Mouse (Mus musculus): ENCODE results near the gene A830031A19Rik. TPM values are rescaled to one million over a fixed set of nuclear protein-coding genes. Genes with fewer than 3 reads are reported as not detected.

A830031A19Rik gene
- not detected for total RNA-seq (2021)
- long read RNA-seq, experiment 1: 0 reads
- long read RNA-seq, experiment 2: 0 reads

DNA sequence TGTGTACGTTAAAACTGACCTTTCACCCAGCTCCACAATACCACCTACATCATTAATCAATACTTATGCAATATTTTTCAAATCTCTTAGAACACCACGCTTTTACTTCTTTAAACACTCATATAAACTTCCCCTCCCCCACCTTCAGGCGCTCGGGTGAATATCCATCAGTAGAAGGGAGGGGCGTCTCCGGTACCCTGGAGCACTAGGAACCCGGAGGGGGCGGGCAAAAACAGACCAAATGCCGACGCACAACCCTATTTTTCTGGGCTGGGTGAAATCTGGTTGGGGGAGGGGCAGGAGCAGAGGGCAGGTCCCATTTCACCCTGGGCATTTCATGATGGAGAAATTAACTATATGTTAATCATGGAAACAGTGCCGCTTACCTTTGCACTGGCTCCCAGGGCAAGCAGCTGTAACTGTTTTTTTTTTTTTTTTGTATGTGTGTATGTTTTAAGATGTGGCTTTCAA is at the start of gene A830031A19Rik:
Gene A830031A19Rik (minus strand): TSS at position 421 of the 471 bp plus-strand sequence.
- no peak for DNase-seq

GRCm38 (mm10) chr11:24123991-24124390 is 49.1 kb upstream of the A830031A19Rik start:
- no peak for DNase-seq

GRCm38 (mm10) chr11:24122899-24123298 is 48.0 kb upstream of the A830031A19Rik start:
- DNase-seq: no peak

DNA sequence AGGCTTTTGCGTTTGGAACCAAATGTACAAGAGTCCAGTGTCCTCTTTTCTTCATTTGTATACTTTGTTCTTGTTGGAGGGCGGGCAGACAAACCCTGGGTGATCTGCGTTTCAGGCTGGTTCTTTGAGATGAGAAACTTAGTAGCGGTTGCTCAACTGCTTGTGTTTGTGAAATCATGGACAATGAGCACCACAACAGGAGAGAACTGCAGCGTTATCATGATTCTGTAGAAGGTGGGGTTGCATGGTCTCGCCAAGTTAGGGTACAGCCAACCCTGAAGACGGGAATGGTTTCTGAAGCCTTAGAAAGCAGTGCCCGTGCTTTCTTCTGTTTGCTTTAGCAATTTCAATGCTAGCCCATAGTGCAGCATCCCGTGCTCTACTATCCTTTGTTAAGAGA is 46.3 kb upstream of the A830031A19Rik start:
- DNase-seq: no peak

- DNase-seq: no peak
These were observed 41.9 kb upstream of the A830031A19Rik start for GRCm38 (mm10) chr11:24116582-24117318.

- no peak for DNase-seq
These were observed 41.2 kb upstream of the A830031A19Rik start for GRCm38 (mm10) chr11:24116041-24116440.

- DNase-seq: no peak
These were observed 40.3 kb upstream of the A830031A19Rik start for GRCm38 (mm10) chr11:24115017-24115752.

DNA sequence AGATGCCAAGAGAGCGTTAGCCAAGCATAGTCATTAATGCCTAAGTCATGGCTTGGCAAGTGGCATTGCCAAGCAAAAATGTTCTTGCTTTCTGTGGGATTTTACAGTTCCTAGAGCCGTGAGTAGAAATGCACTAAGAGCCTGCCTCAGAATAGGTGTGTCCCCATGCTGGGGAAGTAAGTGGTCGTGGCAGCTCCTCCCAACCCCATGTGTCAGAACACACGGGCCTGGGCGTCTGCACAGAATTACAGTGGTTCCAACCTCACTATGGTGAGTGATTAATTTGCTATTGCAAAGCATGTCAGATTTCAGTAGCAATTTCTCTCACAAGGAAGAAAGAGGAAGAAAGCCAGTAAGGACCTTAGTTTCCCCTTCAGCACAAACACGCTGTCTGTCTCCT is 36.9 kb upstream of the A830031A19Rik start:
- no peak for DNase-seq

- no peak for DNase-seq
These were observed 35.3 kb upstream of the A830031A19Rik start for GRCm38 (mm10) chr11:24110113-24110512.

DNA sequence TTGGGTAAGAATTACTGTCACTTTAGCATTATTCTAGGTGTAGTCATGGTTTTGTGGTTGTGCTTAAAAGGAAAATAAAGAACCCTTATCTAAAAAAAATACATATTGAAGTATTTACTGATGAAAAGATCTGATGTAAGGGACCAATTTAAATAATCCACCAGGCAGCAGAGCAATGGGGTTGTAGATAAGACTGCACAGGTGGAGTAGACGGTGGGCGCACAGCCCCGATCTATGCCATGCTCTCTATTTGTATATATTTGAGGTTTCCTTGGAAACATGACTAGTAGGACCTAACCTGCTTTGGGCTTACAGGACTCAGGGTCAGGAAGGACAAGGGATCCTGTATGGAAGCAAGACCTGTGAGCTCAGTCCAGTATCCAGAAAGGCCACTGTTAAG is 34.5 kb upstream of the A830031A19Rik start:
- no peak for DNase-seq

GRCm38 (mm10) chr11:24108974-24109373 is 34.1 kb upstream of the A830031A19Rik start:
- DNase-seq: no peak

DNA sequence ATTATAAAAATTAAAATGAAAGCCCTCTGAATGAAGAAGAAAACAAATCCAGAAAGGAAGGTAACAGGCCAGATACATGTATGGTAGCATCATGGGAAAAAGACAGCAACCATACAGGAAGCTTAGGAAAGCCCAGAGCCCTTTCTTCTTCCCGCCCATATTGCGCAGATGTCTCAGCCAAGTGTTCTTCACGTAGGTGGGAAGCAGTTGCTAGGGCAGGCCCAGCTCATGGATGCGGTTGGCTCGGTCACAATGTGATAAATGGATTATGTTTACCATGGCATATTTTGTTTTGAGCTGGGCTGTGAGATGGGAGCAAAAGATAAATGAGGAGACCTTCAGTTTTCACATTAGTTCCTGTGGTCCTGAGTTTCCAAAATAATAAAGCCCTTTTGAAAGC is 32.6 kb upstream of the A830031A19Rik start:
- no peak for DNase-seq

DNA sequence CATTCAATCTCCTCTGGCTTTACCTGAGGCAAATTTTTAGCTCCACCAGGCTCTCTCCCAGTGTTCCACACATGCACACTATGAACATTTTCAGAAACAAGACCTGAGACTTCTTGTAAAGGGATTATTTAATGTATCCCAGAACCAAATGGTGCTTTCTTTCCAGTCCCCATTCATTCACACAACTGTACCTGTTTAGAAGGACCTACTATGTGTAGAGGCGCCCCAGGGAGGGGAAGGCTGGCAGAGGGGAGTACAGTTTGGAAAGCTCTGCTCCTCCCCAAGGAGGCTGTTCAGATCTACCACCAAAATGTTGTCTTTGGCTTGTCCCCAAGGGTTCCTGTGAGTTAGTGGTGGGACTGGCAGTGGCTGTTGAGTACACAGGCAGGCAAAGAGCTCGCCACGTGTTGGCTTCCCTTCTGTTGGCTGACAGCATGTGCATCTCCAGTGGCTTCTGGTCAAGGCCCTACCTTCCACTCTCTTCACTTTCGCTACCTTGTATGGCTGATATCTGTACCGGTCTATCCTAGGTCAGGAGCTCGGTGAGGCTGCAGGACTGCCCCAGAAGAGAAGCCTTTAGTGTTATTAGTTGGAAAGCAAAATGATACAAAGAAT is 28.4 kb upstream of the A830031A19Rik start:
- DNase-seq: no peak

GRCm38 (mm10) chr11:24102372-24102771 is 27.5 kb upstream of the A830031A19Rik start:
- DNase-seq: no peak

GRCm38 (mm10) chr11:24101625-24102024 is 26.8 kb upstream of the A830031A19Rik start:
- no peak for DNase-seq

DNA sequence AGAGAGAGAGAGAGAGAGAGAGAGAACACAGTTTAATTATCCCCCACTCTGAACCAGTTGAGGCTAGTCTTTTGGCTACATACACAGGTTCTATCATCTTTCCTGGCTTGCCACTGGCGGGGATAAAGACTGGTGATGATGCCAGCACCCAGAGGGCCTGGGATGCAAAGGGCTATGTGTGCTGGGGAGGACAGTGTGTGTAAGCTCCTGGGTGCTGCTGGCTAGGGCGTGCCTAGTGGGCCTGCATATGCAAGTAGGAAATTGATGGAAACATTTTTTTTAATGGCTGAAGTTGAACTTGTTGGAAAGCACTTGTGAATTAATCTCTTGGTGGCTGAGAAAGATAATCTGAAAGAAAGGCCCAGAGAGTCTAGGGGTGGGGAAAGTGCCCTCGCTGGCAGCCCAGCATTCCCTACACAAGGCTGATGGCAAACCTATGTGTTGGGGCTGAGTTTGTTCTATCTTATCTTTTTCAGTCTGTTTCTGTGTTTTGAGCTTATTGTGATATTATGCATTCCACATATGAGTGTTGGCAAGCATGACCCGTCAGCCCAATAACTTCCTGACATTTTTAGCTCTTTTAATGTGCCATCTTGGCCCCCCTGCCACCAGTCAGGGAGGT is 25.7 kb upstream of the A830031A19Rik start:
- no peak for DNase-seq

DNA sequence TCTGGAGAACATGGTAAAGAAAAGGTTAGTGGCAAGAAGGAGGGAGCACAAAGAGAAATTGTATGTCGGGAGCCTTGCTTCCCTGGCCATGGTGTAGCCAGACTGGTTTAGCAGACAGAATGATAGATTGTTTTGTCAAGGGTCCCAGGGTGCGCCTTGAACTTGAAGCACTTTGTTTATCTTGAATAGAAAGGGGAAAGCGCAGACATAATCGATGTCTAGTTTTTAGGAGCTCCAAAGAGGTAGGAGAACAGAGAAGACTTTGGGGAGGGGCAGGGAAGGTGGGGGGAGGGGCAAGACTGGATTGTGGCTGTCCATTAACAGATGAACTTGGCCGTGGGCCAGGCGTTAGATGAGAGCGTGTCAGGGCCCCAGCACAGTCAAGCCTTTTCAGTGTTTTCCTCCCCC is 25.0 kb upstream of the A830031A19Rik start:
- no peak for DNase-seq

DNA sequence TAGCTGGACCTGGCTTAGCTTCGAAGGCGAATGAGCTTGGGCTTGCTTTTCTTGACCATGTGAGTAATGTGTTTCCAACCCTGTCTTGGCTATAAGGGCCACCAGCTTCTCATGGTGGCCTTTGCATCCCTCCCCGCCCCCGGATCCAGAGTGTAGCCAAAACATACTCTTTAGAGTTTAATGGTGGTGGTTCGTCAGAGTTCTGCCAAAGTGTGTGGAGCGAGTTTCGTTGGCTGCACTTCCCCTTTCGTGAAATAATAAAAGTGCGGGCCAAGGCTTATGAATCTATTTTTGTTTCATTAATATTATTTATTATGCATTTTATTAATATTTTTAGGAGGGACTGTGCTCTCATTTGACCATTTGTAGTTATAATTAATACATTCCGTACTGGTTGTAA is 24.4 kb upstream of the A830031A19Rik start:
- DNase-seq: no peak

DNA sequence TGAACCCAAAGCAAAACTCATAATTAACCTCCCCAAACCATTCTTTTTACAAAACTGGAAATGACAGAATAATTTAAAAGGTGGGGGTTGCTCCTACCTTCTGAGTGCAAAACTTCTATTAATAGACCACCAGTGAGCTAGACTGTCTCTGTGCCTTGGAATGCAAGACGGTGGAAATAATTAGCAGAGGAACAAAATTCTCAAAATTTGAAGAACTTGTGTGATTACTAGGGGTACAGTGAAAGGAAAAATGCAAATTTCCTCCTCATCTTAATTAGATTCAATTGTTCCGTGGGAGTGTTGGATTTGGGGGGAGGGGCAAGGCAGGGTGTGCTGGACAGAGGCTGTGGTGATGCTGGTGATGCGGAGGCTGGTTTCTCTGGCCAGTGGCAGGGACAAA is 23.8 kb upstream of the A830031A19Rik start:
- DNase-seq: no peak

DNA sequence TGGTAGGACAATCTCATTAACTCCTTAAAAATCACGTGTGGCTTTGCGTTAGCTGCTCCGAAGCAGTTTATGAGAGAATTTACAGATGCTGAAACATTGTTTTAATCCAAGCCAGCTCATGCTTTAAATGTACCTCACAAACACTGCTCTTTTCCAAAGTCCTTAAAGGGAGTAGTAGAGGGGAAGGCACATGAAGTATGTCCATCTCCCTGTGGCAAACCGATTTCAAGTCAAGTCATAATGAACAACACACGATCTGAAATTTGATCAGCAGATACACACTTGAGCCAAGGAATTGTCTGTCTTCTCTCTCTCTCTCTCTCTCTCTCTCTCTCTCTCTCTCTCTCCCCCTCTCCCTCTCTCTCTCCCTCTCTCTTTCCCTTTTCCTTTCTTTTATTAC is 23.2 kb upstream of the A830031A19Rik start:
- DNase-seq: no peak

- no peak for DNase-seq
These were observed 22.2 kb upstream of the A830031A19Rik start for GRCm38 (mm10) chr11:24097026-24097425.

DNA sequence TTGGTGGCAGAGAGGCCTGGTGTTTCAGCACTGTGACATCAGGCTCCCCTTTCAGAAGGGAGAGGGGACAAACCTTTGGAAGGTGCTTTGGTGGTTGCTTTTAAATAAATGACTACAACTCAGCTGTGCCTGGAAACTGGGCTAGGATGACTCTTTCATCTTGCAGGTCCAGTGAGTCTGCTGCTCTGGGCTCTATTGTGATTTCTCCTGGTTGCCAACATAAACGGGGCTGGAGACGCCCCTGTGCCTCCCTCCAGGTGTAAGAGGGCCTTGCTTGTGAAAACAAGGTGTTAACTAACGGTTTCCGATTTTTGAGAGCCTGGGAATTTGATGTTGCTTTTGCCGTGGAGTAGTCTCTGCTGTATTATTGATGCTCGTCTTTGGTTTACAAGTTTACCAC is 21.6 kb upstream of the A830031A19Rik start:
- no peak for DNase-seq

Data from adrenal gland, postnatal 36 days (tissue).